Mouse (Mus musculus): ENCODE data around the gene Colec11. TPM values are rescaled to one million over a fixed set of nuclear protein-coding genes. Genes with fewer than 3 reads are reported as not detected.
A peak's percentile ranks its signal among the peaks of the same experiment; 100 is the strongest.

The Colec11 gene
- total RNA-seq (2021), result under 1 TPM; 0.69 to 0.88 TPM
- long read RNA-seq, experiment 1, partial matches to known transcripts, result 0 of 1 reads
- long read RNA-seq, experiment 1, other reads (novel, unspliced or antisense), result 0 of 1 reads
- long read RNA-seq, experiment 2, partial matches to known transcripts, result 0 of 1 reads
- long read RNA-seq, experiment 2, other reads (novel, unspliced or antisense), result 0 of 1 reads

GRCm38 (mm10) chr12:28623195-28623594 lies at the start of gene Colec11:
Gene Colec11, minus strand, starts transcription at chr12:28623377.
- no peak for DNase-seq (ENCODE audit: low spot score in 2 of 2)

DNA sequence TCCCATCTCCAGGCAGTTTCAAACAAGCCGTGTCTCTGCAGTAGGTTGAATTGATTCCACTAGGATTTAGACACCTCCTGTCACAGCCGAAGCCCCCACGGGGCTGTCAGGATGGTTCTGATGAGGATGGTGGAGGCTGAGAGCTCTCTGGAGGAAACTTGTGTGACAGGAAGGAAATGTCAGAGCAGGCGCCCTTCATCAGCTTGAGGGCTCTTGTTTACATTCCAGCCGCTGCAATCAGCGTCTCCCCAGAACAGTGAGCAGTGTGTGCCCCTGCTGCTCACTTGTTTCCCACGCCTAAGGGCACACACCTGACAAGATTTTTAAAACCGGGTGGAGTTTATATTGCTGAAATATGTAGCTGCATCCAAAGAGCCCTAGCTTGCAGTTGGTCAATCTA lies 44.1 kb upstream of the Colec11 start:
- no peak for DNase-seq (ENCODE audit: low spot score in 2 of 2)

DNA sequence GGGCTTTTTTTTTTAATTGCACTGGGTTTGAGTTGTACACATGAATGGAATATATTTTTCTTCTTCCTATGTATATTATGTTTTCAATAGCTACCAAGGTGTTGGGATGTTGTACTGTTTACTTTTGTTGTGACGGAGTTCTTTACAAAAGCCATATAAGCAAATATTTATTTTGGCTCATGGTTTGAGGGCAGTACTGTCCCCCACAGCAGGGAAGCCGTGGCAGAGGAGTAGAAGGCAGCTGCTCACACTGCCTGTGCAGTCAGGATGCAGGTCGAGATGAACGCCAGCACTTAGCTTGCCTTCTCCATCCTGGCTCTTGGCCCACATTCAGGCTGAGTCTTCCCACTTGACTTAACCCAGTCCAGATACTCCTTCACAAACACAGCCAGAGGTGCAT lies 43.6 kb upstream of the Colec11 start:
- no peak for DNase-seq (ENCODE audit: low spot score in 2 of 2)

GRCm38 (mm10) chr12:28662628-28663027 lies 39.5 kb upstream of the Colec11 start:
- no peak for DNase-seq (ENCODE audit: low spot score in 2 of 2)

GRCm38 (mm10) chr12:28649141-28650110 lies 26.2 kb upstream of the Colec11 start, which contains the start of gene Rnaseh1:
Gene Rnaseh1, plus strand, starts transcription at chr12:28649602.
- peak; percentile 86 to 90 for DNase-seq (ENCODE audit: low spot score in 2 of 2)

DNA sequence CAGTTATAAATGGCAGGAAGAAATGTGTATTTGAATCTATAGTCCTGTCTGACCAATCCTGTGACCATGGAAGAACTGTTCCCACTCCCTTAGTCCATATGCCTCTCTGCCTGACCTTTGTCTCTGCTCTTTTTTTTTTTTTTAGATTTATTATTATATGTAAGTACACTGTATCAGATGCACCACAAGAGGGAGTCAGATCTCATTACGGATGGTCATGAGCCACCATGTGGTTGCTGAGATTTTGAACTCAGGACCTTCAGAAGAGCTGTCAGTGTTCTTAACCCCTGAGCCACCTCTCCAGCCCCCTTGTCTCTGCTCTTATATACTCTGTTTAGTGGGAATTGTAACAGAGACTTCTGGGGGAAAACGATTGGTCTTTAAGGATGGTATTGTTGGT lies 15.6 kb upstream of the Colec11 start:
- no peak for DNase-seq (ENCODE audit: low spot score in 2 of 2)

DNA sequence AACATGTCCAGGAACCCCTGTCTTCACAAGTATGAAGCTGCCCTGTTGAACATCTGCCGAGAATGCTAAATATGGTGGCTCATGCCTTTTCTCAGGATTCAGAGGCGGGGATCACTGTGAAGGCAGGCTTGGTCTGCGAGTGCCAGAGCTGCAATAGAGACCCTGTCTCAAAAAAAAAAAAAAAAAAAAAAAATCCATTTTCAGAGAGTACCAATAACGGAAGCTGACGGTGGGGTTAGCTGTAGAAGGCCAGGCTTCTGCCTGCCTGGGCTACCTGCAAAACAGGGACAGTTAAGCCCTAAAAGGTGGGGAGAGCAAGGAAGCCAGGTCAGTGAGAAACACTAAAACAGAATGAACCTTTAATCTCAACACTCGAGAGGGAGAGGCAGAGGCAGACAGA lies 13.4 kb upstream of the Colec11 start:
- DNase-seq (ENCODE audit: low spot score in 2 of 2), result no peak

DNA sequence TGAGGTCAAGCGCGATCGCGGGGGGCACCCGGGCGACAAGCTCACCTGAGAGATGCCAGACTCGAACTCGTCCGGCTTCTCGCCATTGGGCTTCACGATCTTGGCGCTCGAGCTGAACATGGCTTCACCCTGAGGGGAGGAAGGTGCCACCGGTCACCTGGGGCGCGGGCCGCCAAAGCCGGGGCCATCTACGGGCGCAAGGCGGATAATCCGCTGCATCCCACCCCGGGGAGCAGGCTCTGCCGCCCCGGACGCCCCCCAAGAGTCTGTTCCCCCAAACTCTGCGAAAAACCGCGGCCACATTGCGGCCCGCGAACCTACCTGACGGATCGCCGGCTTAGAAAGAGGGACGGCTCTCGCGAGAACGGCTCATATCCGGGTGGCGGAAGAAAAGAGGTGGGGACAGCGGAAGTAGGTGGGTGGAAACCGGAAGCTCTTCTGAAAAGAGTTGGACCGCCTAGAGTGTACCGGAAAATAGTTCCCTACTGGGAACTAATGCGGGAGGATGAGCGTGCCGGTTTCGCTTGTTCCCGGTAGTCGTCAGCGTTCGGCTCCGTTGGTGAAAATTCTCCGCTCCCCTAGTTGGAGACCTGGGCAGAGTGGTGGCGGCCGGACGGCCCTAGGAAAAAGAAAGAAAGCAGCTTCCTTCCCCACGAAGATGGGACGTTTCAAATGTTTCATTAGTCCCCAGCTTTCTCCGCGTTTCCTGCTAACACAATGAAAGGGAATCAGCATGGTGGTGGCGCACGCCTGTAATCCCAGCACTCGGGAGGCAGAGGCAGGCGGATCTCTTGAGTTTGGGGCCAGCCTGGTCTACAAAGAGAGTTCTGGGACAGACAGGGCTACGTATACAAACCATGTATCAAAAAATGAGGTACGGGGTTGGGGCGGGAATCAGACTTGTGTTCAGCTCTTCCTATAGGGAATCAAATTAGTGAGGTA lies 12.6 kb upstream of the Colec11 start, which contains the start of gene Rps7:
Gene Rps7 (minus strand): TSS at position 419 of the 942 bp plus-strand sequence.
- peak; percentile 95 for DNase-seq (ENCODE audit: low spot score in 2 of 2)

GRCm38 (mm10) chr12:28635058-28635534 lies 11.9 kb upstream of the Colec11 start:
- DNase-seq (ENCODE audit: low spot score in 2 of 2), result no peak

- no peak for DNase-seq (ENCODE audit: low spot score in 2 of 2)
These were observed 5.3 kb upstream of the Colec11 start for GRCm38 (mm10) chr12:28628436-28628835.

DNA sequence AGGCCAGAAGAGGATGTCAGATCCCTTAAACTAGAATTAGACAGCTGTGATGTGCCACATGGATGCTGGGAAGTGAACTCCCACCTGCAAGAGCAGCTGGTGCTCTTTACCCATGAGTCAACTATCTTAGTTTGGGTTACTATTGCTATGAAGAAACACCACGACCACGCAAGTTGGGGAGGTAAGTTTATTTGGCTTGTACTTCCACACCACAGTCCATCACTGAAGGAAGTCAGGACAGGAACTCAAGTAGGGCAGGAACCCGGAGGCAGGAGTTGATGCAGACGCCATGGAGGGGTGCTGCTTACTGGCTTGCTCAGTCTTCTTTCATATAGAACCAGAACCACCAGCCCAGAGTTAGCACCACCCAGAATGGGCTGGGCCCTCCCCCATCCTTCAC lies 3.9 kb upstream of the Colec11 start:
- no peak for DNase-seq (ENCODE audit: low spot score in 2 of 2)

DNA sequence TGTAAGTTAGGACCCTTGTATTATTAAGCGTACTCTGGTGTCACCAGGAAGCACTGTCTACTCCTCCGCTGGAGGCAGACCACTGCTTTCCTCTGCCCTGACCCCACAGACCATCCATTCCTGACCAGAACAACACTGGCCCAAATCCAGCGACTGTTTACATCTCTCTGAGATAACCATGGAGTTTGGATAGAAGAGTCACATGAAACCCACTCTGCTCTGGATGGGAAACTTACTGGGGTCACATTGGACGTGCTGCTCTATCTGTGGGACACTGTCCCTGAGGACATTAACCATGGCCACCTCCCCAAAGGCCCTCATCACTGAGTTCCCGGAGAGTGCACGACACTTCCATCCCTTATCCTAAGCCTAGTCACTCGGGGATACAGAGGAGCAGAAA lies 2.2 kb upstream of the Colec11 start:
- no peak for DNase-seq (ENCODE audit: low spot score in 2 of 2)

DNA sequence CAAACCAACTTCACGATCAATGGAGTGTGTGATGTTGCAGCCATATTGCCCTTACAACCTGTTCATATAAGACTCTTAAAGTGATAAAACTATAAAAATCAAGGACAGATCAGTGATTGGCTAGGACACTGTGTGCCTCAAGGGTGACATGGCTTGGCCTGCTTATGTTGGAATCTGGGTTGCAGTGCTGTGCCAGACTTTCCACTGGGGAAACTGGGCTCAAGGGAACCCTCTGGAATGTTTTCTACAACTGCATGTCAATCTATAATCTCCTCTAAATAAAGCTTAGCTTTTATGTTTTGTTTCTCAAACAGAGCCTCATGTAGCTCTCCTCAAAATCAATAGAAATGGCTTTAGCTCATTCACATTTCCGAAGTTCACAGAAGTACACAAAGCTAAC lies 1.1 kb upstream of the Colec11 start:
- no peak for DNase-seq (ENCODE audit: low spot score in 2 of 2)

DNA sequence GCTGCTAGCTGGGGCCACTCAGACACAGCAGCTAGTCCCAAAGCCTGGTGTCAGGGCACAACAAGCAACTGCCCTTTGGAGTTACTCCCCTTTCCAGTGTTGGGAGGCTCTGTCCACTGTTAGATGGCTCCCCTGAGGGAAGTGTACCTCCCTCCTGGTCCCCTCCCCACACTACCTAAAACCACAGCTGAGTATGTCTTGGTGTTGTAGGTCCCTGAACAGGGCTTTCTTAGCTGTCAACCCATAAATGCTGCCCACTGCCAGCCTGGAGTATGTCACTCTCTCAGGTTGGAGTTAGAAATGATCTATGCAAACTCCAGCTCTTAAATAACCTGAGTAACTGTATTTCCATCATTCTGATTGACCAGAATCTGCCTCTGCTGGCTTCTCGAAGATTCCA lies 536 bp downstream of the Colec11 start:
- no peak for DNase-seq (ENCODE audit: low spot score in 2 of 2)

DNA sequence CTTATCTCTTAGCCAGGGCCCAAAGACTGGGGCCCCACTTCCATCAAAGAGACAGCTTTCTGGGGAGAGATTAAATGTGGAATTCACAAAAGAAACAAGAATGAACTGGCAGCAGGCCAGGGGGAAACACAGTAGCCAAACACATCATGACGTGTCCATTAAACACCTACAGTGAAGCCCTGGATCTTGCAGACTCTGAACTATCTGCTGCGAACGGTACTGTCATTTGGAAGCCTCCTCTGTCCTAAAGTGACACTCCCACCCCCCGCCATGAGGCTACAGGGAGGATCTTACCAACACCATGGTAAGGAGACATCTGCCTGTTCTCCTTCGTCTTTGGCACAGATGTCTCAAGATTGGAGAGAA lies 1.0 kb downstream of the Colec11 start:
- DNase-seq (ENCODE audit: low spot score in 2 of 2), result no peak

- DNase-seq (ENCODE audit: low spot score in 2 of 2), result no peak
These were observed 1.6 kb downstream of the Colec11 start for GRCm38 (mm10) chr12:28621451-28622166.

DNA sequence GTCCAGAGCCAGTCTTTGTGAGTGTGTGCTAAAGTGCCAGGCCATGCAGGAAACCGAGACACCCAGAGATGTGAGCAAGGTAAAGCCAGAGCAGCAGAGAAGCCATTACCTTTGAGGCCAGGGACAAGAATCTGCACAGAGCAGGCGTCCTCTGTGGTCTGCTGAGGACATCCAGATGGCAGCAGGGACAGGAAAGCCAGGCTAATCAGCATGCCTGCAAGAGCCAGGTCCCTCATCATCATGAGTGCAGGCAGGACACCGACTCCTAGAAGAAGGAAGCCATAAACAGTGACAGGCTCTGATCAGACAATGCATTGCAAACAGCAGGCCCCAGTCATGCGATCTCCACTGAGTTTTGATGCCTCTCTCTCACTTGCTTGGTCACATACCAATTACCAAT lies 5.9 kb downstream of the Colec11 start:
- DNase-seq (ENCODE audit: low spot score in 2 of 2), result no peak

- DNase-seq (ENCODE audit: low spot score in 2 of 2), result no peak
These were observed 8.8 kb downstream of the Colec11 start for GRCm38 (mm10) chr12:28614401-28614800.

DNA sequence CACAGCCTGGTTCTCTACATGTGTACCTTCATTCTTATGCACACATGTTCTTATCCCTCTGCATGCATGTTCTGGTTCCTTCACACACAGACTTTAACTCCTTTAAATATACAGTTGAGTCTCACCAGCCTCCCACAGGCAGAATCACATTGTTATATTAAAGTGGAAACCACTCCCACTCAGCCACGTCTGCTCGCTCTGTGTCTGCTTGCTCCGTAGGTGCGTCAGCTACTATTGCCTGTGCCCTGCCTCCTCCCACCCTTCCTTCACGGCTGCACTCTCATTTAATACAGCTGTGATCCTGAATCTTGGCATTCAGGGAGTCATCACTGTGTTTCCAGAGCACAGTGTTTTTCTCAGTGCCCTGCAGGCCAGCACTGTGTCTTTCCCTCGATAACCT lies 10.8 kb downstream of the Colec11 start:
- DNase-seq (ENCODE audit: low spot score in 2 of 2), result no peak

DNA sequence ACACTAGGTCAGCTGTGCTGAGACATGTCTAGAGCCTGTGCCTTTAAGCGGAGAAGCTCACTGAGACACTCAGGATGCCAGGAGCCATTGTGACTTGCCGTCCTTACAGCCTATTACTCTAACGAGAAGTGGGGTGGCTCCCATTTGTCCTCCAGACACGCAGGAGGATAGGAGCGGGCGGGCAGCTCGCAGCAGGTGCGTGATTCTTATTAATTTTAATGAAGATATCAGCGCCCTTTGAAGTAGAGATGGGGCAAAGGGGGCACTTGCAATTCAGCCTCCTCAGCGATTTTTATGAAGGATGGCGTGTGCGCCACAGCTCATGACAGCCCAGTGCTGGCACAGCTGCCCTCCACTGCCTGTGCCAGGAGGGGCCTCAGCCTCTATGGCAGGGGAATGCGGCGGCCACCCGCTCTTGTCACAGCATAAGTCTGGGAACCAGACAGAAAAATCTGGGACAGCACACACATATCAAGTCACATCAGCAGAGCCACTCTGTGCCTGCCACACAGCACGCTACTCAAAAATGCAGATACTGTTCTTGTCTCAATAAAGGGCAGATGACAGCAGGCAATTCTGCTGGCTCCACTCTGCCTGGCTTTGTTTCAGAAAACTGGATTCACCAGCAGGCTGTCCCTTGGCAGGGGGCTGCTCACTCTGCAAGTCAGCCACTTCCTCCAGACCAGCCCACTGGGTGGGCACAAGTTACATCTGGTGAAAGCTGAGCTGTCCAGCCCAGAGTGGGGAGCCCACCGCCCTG lies 15.5 kb downstream of the Colec11 start:
- peak; percentile 70 to 82 for DNase-seq (ENCODE audit: low spot score in 2 of 2)
